Mouse (Mus musculus) forebrain, embryonic 16.5 days (tissue): ENCODE measurements around the gene Tmem25. TPM values are rescaled to one million over a fixed set of nuclear protein-coding genes. Genes with fewer than 3 reads are reported as not detected.

ENCODE experiments used
- ATAC-seq: fragments of 200-750 bp; cut with Nextera tagmentation; 2 replicates; pipeline ENCODE4 v1.8.0; 2017; ENCODE audit warnings: mild to moderate bottlenecking, moderate library complexity
- H3K27ac ChIP-seq: fragments of 300-500 bp; sonication (generic); 2 replicates; pipeline ENCODE4 v1.5.1; 2014; ENCODE audit warnings: low read length, control low read depth
- H3K27me3 ChIP-seq: fragments of 300-500 bp; sonication (generic); replicated peaks from 2 replicates; pipeline ENCODE4 v1.6.1; 2014; ENCODE audit warnings: low read length; ENCODE audit not compliant: control insufficient read depth, insufficient read depth
- H3K36me3 ChIP-seq: fragments of 300-500 bp; sonication (generic); 2 replicates; pipeline ENCODE4 v1.6.1; 2014; ENCODE audit not compliant: control insufficient read depth, insufficient read depth
- H3K4me1 ChIP-seq: fragments of 300-500 bp; sonication (generic); replicated peaks from 2 replicates; pipeline ENCODE4 v1.6.1; 2014; ENCODE audit warnings: low read length; ENCODE audit not compliant: control insufficient read depth, insufficient read depth
- H3K4me2 ChIP-seq: fragments of 300-500 bp; sonication (generic); 2 replicates; pipeline ENCODE4 v1.6.1; 2014; ENCODE audit warnings: mild to moderate bottlenecking, low read length, control low read depth
- H3K4me3 ChIP-seq: fragments of 300-500 bp; sonication (generic); replicated peaks from 2 replicates; pipeline ENCODE4 v1.5.1; 2014; ENCODE audit warnings: mild to moderate bottlenecking, low read length, control low read depth
- H3K9ac ChIP-seq: fragments of 300-500 bp; sonication (generic); replicated peaks from 2 replicates; pipeline ENCODE4 v1.6.1; 2014; ENCODE audit warnings: low read depth, low read length, control low read depth
- H3K9me3 ChIP-seq: fragments of 300-500 bp; sonication (generic); 2 replicates; pipeline ENCODE4 v1.6.1; 2016; ENCODE audit warnings: low read length; ENCODE audit not compliant: control insufficient read depth
- WGBS: fragments of 180-500 bp; shearing (Covaris S2); extraction: QIAGEN DNeasy Blood & Tissue Kit; methylation state at CpG from one replicate; pipeline ENCODE4 v1.1.7; 2014; 5-methylcytosine and 5-hydroxymethylcytosine counted together
- polyA plus RNA-seq: library from polyadenylated mRNA; unstranded; fragments of >200 nt; fragmentation: Nextera tagmentation; extraction: Ambion mirVana; gene quantifications from 2 replicates; pipeline ENCODE4 v1.2.1, GENCODE M21; 2015

The Tmem25 gene
- polyA plus RNA-seq, 1 experiment from 2014 or later: 10.3 TPM

DNA sequence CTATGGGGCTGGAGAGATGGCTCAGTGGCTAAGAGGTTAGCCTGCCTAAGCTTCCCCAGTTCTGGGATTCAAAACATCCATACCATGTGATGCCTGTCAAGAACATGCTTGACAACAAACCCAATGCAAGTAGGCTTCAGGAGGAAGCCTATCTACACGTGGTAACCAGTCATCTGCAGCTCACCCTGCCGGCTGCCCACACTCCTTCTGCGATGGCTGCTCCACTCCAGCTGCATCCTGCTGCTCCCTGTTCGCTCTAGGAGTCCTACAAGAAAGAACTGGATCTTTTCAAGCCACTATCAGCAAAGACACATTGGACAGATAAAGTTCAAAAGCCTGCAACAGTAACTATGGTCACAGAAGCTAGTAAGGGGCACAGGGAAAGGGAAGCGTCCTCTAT, 18.4 kb upstream of the Tmem25 start:
- H3K9ac ChIP-seq: no peak overlapping the region
- WGBS: 91% methylated on average over 5 of the region's 5 CpGs
- H3K4me3 ChIP-seq: no peak overlapping the region
- no peaks in the 10 kb centered on the region for H3K27me3 ChIP-seq
- ATAC-seq: no peak
- no peaks in the 10 kb centered on the region for H3K4me1 ChIP-seq
- no peak overlapping the region for H3K27ac ChIP-seq
- no peaks in the 10 kb centered on the region for H3K9me3 ChIP-seq
- peaks cover 96% of the 10 kb centered on the region for H3K36me3 ChIP-seq
- no peak overlapping the region for H3K4me2 ChIP-seq

- Histone ChIP-seq H3K36me3 (peaks cover 94% of the 10 kb centered on the region), H3K27ac (no peak overlapping the region), H3K9me3 (no peaks in the 10 kb centered on the region), H3K4me2 (no peak overlapping the region), H3K27me3 (no peaks in the 10 kb centered on the region), H3K4me1 (no peaks in the 10 kb centered on the region), H3K9ac (no peak overlapping the region), H3K4me3 (no peak overlapping the region)
- 93% methylated on average over 8 of the region's 8 CpGs for WGBS
- ATAC-seq: no peak
These were observed 15.1 kb upstream of the Tmem25 start for GRCm38 (mm10) chr9:44814179-44814578.

DNA sequence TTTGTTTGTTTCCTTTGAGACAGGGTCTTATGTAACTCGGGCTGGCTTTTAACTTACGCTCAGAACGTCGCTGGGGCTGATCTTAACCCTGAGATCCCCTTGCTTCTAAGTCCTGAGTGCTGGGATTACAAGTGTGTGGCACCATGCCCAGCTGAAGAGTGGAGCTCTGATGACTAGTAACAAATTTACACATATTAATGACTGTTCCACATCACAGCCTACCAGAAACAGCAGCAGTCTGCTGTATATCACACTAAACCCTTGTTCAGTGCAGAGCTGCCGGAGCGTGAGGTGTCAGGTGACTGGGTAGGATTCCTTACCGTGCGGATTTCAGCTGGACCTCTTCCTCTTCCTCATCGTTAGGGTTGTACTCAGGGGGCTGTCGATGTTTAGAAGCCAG, 11.2 kb upstream of the Tmem25 start:
- ATAC-seq: no peak
- no peaks in the 10 kb centered on the region for H3K27me3 ChIP-seq
- H3K36me3 ChIP-seq: peaks cover 88% of the 10 kb centered on the region
- 93% methylated on average over 10 of the region's 10 CpGs for WGBS
- no peak overlapping the region for H3K4me2 ChIP-seq
- H3K27ac ChIP-seq: no peak overlapping the region
- H3K9me3 ChIP-seq: no peaks in the 10 kb centered on the region
- H3K9ac ChIP-seq: no peak overlapping the region
- H3K4me1 ChIP-seq: no peaks in the 10 kb centered on the region
- H3K4me3 ChIP-seq: no peak overlapping the region

GRCm38 (mm10) chr9:44807778-44808177, 8.7 kb upstream of the Tmem25 start:
- no peak for ATAC-seq
- H3K27ac ChIP-seq: no peak overlapping the region
- no peak overlapping the region for H3K9ac ChIP-seq
- H3K27me3 ChIP-seq: no peaks in the 10 kb centered on the region
- no peak overlapping the region for H3K4me3 ChIP-seq
- H3K9me3 ChIP-seq: no peaks in the 10 kb centered on the region
- no peaks in the 10 kb centered on the region for H3K4me1 ChIP-seq
- WGBS: 95% methylated on average over 10 of the region's 10 CpGs
- H3K4me2 ChIP-seq: no peak overlapping the region
- peaks cover 64% of the 10 kb centered on the region for H3K36me3 ChIP-seq

GRCm38 (mm10) chr9:44807141-44807540, 8.0 kb upstream of the Tmem25 start:
- 66% methylated on average over 5 of the region's 5 CpGs for WGBS
- H3K9ac ChIP-seq: no peak overlapping the region
- H3K36me3 ChIP-seq: peaks cover 60% of the 10 kb centered on the region
- H3K4me2 ChIP-seq: no peak overlapping the region
- no peaks in the 10 kb centered on the region for H3K9me3 ChIP-seq
- H3K27ac ChIP-seq: no peak overlapping the region
- H3K27me3 ChIP-seq: no peaks in the 10 kb centered on the region
- no peaks in the 10 kb centered on the region for H3K4me1 ChIP-seq
- H3K4me3 ChIP-seq: no peak overlapping the region
- no peak for ATAC-seq

GRCm38 (mm10) chr9:44805536-44805935, 6.4 kb upstream of the Tmem25 start:
- no peak overlapping the region for H3K4me2 ChIP-seq
- WGBS: 96% methylated on average over 5 of the region's 5 CpGs
- peaks cover 45% of the 10 kb centered on the region for H3K36me3 ChIP-seq
- H3K9ac ChIP-seq: no peak overlapping the region
- ATAC-seq: no peak
- H3K27me3 ChIP-seq: no peaks in the 10 kb centered on the region
- no peak overlapping the region for H3K4me3 ChIP-seq
- H3K27ac ChIP-seq: no peak overlapping the region
- H3K4me1 ChIP-seq: no peaks in the 10 kb centered on the region
- H3K9me3 ChIP-seq: no peaks in the 10 kb centered on the region

- ATAC-seq: no peak
- peaks cover 37% of the 10 kb centered on the region for H3K36me3 ChIP-seq
- WGBS: 93% methylated on average over 10 of the region's 10 CpGs
- H3K4me2 ChIP-seq: no peak overlapping the region
- H3K4me1 ChIP-seq: peaks cover 5% of the 10 kb centered on the region
- H3K4me3 ChIP-seq: no peak overlapping the region
- no peak overlapping the region for H3K9ac ChIP-seq
- no peaks in the 10 kb centered on the region for H3K9me3 ChIP-seq
- no peaks in the 10 kb centered on the region for H3K27me3 ChIP-seq
- H3K27ac ChIP-seq: no peak overlapping the region
These were observed 5.6 kb upstream of the Tmem25 start for GRCm38 (mm10) chr9:44804678-44805077.

- WGBS: 81% methylated on average over 4 of the region's 4 CpGs
- H3K27me3 ChIP-seq: no peaks in the 10 kb centered on the region
- no peaks in the 10 kb centered on the region for H3K9me3 ChIP-seq
- no peak within 1 kb of the TSS for H3K9ac ChIP-seq
- H3K36me3 ChIP-seq: peaks cover 19% of the 10 kb centered on the region
- H3K4me2 ChIP-seq: no peak within 1 kb of the TSS
- H3K4me1 ChIP-seq: peaks cover 13% of the 10 kb centered on the region
- no peak within 1 kb of the TSS for H3K27ac ChIP-seq
- no peak for ATAC-seq
- H3K4me3 ChIP-seq: no peak within 1 kb of the TSS
These were observed 3.8 kb upstream of the Tmem25 start, which contains the start of gene Ttc36 for GRCm38 (mm10) chr9:44802808-44803450. TSS of gene Ttc36 (minus strand) at chr9:44803072.

- 82% methylated on average over 6 of the region's 6 CpGs for WGBS
- Histone ChIP-seq H3K9me3 (no peaks in the 10 kb centered on the region), H3K9ac (no peak overlapping the region), H3K27ac (no peak overlapping the region), H3K4me3 (no peak overlapping the region), H3K4me2 (no peak overlapping the region), H3K27me3 (no peaks in the 10 kb centered on the region), H3K36me3 (peaks cover 9% of the 10 kb centered on the region), H3K4me1 (peaks cover 13% of the 10 kb centered on the region)
- ATAC-seq: no peak
These were observed 2.6 kb upstream of the Tmem25 start for GRCm38 (mm10) chr9:44801669-44802068.

GRCm38 (mm10) chr9:44799958-44800324, 834 bp upstream of the Tmem25 start:
- Histone ChIP-seq H3K27me3 (no peaks in the 10 kb centered on the region), H3K36me3 (no peaks in the 10 kb centered on the region), H3K4me3 (peak overlapping the region; percentile 64), H3K9ac (no peak overlapping the region; the same call in 1 of the 2 replicates), H3K9me3 (no peaks in the 10 kb centered on the region), H3K27ac (no peak overlapping the region), H3K4me2 (peak overlapping the region; percentile 85), H3K4me1 (peaks cover 13% of the 10 kb centered on the region)
- 42% methylated on average over 9 of the region's 9 CpGs for WGBS
- no peak for ATAC-seq
